Mouse (Mus musculus) MEL (cell line): ENCODE results near the gene Plek.

Source experiments
- CTCF ChIP-seq, 3 experiments: IDR thresholded peaks in 2 of 3; conservative IDR thresholded peaks in 1 of 3; 2 replicates each; pipeline ENCODE4 v1.5.1; 2011 to 2012; ENCODE audit warnings: low read length in 3 of 3, low read depth in 2 of 3, mild to moderate bottlenecking in 2 of 3, improper control_type of control experiment in 1 of 3, inconsistent platforms in 1 of 3, mixed read lengths in 1 of 3, moderate library complexity in 1 of 3; ENCODE audit not compliant: control insufficient read depth in 1 of 3, insufficient read depth in 1 of 3, poor library complexity in 1 of 3, severe bottlenecking in 1 of 3
- ELF1 ChIP-seq: IDR thresholded peaks from 2 replicates; pipeline ENCODE4 v1.6.1; 2014; ENCODE audit warnings: low read depth, mild to moderate bottlenecking, inconsistent platforms, low read length, improper control_type of control experiment, moderate library complexity
- HCFC1 ChIP-seq: IDR thresholded peaks from 2 replicates; pipeline ENCODE4 v1.6.1; 2012; ENCODE audit warnings: low read depth, mild to moderate bottlenecking, inconsistent platforms, low read length, improper control_type of control experiment, moderate library complexity
- TAL1 ChIP-seq: IDR thresholded peaks from 2 replicates; pipeline ENCODE4 v1.6.1; 2012; ENCODE audit warnings: mild to moderate bottlenecking, inconsistent platforms, low read length, moderate library complexity, mixed read lengths
- ZNF384 ChIP-seq: IDR thresholded peaks from 2 replicates; pipeline ENCODE4 v1.6.1; 2012; ENCODE audit warnings: low read depth, mild to moderate bottlenecking, inconsistent platforms, low read length, improper control_type of control experiment

DNA sequence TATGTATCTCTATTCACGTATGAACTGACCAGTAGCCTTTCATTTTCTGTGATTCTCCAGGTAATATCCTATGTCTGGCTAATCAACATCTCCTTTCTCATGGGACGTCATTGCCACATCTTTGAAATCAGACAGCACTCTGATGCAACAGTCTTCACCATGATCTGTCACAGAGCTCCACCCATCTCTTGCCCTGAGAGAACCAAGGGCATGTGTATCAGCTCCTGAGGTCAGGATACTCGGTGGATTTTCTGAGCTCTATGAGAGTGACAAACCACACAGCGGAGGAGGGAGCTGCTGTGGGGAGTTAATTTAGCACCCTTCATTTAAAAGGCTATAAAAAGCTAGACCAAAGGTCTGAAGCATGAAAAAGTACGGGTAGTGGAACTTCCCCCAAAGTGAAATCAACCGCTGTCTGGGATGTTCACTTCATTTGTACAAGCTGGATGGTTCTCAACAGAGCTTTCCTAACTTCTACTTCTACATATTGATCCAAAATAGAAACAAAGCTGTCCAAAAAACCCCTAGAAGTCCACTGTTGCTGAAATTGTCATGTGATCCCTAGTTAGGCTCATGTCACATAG lies 64.3 kb downstream of the Plek start:
- TF ChIP-seq HCFC1 (no peak), ZNF384 (no peak), TAL1 (no peak), CTCF (IDR thresholded peaks at IDR 0.05 in 2 of 3, conservative IDR thresholded peaks at IDR 0.05 in 1 of 3; ENCODE audit: control insufficient read depth in 1 of 3, insufficient read depth in 1 of 3, low read depth in 2 of 3, low read length in 3 of 3, poor library complexity in 1 of 3, severe bottlenecking in 1 of 3) (no peak), ELF1 (no peak)
